Mouse (Mus musculus) hematopoietic stem cell, adult 5-6 weeks (primary cell): Measurements from ENCODE around the gene Serf2. TPM values are rescaled to one million over a fixed set of nuclear protein-coding genes. Genes with fewer than 3 reads are reported as not detected.
"Not testable (repeated sequence)": the region's sequence is repeated elsewhere in the genome, so short reads cannot be mapped to it uniquely, and the experiment has no call there.

Source experiments
- ATAC-seq, 2 experiments: fragments of 125-278 bp in 1 of 2; replicated peaks in 1 of 2; 2 replicates each; pipeline ENCODE4 v1.8.0; 2016 to 2017; ENCODE audit warnings: inconsistent platforms in 2 of 2, mild to moderate bottlenecking in 2 of 2, moderate number of reproducible peaks in 2 of 2, low read depth in 1 of 2, moderate TSS enrichment in 1 of 2; ENCODE audit not compliant: low FRiP score in 2 of 2, poor library complexity in 2 of 2, severe bottlenecking in 2 of 2, insufficient read depth in 1 of 2, low TSS enrichment in 1 of 2
- total RNA-seq: library from RNA; stranded (forward); fragments of 172-1452, 232-1000 nt; gene quantifications from 2 replicates; pipeline ENCODE4 v1.2.3, GENCODE M21; 2017

The Serf2 gene
- total RNA-seq, 1 experiment from 2014 or later, result 244 TPM

DNA sequence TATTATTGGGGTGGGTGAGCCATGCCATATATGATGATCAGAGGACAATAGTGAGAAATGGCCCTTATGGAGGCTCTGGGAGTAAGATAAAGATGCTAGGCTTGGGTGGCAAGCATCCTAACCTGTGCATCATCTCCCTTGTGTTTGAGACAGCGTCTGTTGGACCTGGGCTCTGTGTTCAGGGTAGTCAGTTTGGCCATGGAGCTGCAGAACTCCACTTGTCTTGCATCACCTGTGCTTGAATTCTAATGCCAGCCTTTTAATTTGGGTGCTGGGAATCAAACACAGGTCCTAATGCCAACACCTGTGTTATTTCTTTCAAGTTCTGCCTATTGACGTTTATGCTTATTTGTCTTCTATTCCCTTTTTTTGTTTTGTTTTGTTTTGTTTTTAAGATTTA lies 26.3 kb downstream of the Serf2 start:
- ATAC-seq, result not testable (repeated sequence)

DNA sequence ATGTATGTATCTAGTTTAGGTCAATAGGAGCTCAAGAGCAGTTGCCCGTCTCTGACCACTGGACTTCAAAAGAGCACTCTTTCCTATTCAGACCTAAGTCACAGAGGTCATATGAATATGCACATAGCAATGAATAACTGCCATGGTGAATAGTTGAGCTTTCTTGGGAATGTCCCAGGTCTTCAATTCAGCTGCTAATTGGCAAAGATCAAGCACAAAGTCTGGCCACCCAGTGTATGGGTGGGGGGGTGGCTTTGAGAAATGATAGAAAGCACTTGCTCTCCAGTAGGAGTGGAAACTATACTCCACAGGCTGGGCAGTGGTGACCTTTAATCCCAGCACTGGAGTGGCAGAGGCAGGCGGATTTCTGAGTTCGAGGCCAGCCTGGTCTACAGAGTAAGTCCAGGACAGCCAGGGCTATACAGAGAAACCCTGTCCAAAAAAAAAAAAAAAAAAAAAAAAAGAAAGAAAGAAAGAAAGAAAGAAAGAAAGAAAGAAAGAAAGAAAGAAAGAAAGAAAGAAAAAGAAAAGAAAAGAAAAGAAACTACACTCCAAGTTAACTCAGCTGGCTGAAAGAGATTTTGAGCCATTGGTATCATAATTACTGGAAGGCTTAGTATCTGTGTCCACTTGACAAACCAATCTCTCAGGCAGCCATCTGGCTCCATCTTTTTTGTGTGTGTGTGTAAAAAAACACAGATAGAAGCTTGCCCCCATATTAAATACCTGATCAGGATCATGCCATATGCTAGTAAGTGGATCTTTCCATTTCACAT lies 28.7 kb downstream of the Serf2 start:
- ATAC-seq, result no peak

DNA sequence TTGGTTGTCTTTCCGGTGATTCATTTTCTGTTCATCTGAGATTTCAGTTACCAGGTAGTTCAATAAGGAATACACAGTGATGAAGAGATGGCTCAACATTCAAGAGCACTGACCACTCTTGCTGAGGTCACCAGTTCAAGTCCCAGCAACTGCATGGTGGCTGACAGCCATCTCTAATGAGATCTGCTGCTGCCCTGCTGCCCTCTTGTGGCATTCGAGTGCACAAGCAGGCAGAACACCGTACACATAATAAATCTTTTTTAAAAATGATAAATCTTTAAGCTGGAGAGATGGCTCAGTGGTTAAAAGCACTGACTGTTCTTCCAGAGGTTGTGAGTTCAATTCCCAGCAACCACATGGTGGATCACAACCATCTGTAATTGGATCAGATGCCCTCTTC lies 31.5 kb downstream of the Serf2 start:
- peak; percentile 53 to 69; a peak in 3 of 4 replicates for ATAC-seq

DNA sequence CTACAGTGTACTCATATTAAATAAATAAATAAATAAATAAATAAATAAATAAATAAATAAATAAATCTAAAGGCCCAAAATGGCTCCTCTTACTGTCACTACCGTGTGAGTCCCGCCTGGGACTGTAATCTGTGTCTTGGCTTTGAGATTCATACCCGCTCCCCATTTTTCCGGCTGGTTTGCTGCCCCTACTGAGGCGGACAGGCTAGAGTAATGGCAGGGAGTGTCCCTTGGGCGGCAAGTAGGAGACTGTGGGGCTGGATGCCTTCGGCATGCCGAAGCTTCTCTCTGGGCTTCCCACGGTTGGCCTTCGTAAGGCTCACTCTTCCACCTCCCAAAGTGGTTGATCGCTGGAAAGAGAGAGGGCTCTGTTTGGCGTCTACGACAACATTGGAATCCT lies 31.9 kb downstream of the Serf2 start:
- peak in 1 of 2 experiments; percentile 48; a peak in 2 of 4 replicates for ATAC-seq

DNA sequence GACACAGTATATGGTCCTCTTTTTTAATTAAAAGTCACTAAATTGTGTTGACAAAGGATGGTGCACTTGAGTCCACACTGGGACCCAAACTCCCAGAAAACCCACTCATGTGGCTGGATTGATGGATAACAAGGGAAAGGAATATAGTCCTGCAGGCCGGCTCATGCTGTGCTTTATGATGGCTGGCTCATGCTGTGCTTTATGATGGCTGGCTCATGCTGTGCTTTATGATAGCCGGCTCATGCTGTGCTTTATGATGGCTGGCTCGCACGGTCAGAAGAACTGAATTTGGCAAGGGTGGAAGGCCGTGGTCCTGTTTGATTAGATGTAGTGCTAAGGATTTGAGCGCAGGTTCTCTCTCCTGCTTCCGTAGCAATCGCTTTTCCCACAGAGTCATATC lies 34.6 kb downstream of the Serf2 start:
- no peak for ATAC-seq

DNA sequence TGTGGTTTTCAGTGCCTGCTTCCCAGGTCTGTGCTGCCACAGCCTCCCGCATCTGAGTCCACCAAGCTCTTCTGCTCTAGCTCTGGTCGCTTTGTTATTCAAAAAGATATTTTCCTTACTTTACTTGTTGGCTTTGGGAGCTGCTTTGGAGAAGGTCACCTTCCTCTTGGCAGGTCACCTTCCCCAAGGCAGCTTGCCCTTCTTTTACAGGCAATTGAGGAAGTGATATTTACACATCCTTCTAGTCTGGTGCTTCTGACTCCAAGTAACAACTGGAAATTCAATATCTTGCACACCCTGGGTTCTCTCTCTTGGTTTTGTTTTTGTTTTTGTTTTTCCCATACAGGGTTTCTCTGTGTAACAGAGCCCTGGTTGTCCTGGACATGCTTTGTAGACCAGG lies 35.4 kb downstream of the Serf2 start:
- ATAC-seq, result not testable (repeated sequence)

DNA sequence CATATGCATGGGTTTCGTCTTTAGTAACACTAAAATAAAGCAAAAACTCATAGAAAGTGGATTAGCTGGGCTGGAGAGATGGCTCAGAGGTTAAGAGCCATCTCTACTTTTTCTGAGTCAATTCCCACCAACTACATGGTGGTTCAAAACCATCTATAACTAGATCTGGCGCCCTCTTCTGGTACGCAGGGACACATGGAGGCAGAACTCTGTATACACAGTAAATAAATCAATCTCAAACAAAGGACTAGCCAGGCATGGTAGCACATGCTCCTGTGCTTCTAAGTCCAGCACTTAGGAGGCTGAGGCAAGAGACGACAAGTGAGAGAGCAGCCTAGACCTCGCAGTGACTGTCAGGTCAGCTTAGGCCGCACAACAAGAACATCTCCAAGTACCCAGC lies 52.6 kb downstream of the Serf2 start:
- ATAC-seq, result peak in 1 of 2 experiments; percentile 39; a peak in 1 of 4 replicates

DNA sequence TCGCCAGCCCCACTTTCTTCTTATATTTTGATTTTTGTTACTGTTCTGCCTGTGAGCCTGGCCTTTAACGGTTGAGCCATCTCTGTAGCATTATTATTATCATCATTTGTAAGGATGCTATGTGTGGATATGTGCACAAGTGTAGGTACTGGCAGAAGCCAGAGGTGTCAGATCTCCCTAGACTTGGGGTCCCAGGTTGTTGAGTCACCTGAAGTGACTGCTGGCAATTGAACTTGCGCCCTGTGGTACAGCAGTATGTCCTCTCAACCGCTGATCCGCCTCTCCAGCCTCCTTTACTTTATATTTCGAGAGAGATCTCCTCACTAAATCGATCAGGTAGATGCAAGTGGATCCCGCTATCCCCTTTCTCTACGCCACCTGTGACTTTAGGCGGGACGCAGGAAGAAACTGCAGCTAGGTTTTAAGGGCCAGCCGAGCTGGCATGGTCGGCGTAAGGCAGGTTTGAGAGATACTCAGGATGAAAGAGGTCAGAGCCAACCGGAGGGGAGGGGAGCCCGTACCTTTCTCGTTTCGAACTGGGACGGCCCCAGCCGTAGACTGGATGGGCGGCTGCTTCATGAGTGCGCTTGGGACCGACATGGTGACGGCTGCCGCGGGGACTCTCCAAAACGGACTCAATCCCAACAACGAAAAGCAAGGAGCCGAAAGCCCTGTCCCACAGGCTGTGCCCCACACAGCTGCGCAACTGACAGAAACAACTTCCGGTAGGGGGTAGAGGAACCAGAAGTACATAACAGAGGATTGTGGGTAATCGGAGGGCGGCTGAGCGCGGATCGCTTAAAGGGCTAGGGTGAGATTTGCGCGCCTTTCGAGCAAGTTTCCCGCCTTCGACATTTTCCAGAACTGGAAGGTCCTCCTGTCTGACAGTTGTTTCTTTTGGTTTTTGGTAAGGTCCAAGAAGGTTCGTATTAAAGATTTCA lies 57.2 kb downstream of the Serf2 start, which contains the start of the genes Mfap1a and Wdr76:
TSS of gene Mfap1a (minus strand) at position 724 of the 941 bp plus-strand sequence.
TSS of gene Wdr76 (plus strand) at position 782 of the 941 bp plus-strand sequence.
- peak; percentile 95 to 96 for ATAC-seq

DNA sequence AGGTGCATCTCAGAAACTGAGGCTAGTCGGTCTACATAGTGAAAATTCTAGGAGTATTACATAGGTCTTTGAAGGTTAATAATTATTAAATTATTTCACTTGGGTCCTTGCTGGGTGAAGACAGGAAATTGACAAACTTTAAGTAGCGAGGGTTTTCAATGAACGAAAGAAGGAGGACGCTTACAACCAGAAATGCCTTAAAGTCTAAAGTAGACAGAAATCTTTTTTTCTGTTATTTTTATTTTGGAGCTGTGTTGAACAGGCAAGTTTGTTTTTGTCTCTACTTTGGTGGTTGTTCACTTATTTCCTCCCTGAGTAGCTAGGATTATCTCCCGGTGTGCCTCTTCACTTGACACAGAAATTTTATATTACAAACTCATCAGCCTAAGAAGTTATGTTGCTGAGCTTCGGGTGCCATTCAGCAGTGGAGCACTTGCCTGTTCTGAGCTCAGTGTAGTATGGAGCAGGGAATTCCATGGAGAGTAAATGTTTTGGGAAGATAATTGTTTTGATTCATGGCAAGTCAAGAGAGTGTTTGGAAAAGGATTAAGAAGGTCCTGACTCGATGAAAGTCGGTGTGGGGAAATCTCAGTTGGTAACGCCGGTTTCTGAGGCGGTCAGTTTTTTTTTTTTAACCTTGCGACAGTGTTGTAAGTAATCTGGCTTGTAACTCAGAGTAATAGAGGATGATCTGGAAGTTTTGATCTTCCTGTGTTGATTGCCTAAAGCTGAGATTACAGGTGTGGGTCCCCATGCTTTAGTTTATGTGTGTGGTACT lies 58.4 kb downstream of the Serf2 start:
- ATAC-seq, result no peak

Other genes starting within 250 kb of the Serf2 start
- 61.0 and 71.7 TPM in 2 replicates for gene Trp53bp1, start 177.8 kb upstream of the Serf2 start, total RNA-seq
- 0.06 TPM in 1 of 2 replicates, not detected in the other for gene Map1a, start 159.6 kb upstream of the Serf2 start, total RNA-seq
- 9.3 and 16.5 TPM in 2 replicates for gene Ppip5k1, start 93.8 kb upstream of the Serf2 start, total RNA-seq
- gene Ckmt1, start 91.5 kb upstream of the Serf2 start, total RNA-seq, result not detected in 2 replicates
- gene Strc, start 62.0 kb upstream of the Serf2 start, total RNA-seq, result not detected in 2 replicates
- 212 and 218 TPM in 2 replicates for gene Pdia3, start 35.4 kb upstream of the Serf2 start, total RNA-seq
- 0.60 and 6.3 TPM in 2 replicates for gene Catsper2, start 35.4 kb upstream of the Serf2 start, total RNA-seq
- not detected in 2 replicates for gene Ell3, start 4.9 kb upstream of the Serf2 start, total RNA-seq
- 98.2 and 124 TPM in 2 replicates for gene Hypk, start 4.1 kb downstream of the Serf2 start, total RNA-seq
- 0.88 and 2.0 TPM in 2 replicates for gene Serinc4, start 7.6 kb downstream of the Serf2 start, total RNA-seq
- gene Mfap1b, start 24.9 kb downstream of the Serf2 start, total RNA-seq, result 52.5 and 56.7 TPM in 2 replicates
- 45.4 and 50.7 TPM in 2 replicates for gene Mfap1a, start 57.5 kb downstream of the Serf2 start, total RNA-seq
- gene Wdr76, start 57.5 kb downstream of the Serf2 start, total RNA-seq, result 29.1 and 36.3 TPM in 2 replicates